Mouse (Mus musculus) cerebellum, postnatal 4 days (tissue): ENCODE results near the gene Adam33.
"Not testable (repeated sequence)": the region's sequence is repeated elsewhere in the genome, so short reads cannot be mapped to it uniquely, and the experiment has no call there.

Experiments used
- DNase-seq, 2 experiments: peaks; one replicate each; pipeline ENCODE4 v3.0.0; 2022; ENCODE audit warnings: low spot score in 2 of 2, mixed read lengths in 1 of 2

Gene Adam33

DNA sequence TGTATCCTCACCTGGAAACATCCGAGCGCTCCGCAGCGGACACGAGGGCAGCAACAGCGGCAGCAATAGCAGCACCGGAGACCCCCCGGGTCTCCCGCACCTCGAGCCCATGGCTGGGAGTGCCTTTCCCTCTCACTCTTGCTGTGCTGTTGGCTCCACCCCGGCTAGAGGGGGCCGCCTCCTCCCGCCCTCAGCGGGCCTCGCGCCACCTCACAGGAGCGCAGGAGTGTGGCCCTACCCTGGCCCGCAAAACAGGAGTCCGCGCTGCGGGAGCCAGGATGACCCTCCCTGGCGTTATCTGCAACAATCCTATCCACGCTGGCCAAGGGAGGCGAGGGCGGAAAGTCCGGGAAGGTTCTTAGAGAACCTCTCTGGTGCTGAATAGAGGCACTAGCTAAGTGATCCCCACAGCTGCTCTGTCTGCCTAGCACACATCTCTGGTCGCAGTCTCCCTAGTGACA, at the start of gene Adam33:
Adam33 (minus strand) TSS at position 411 of the 461 bp plus-strand sequence.
- DNase-seq = no peak

- DNase-seq = no peak
These were observed 42.4 kb upstream of the Adam33 start for GRCm38 (mm10) chr2:131105989-131106388.

GRCm38 (mm10) chr2:131105061-131105460, 41.4 kb upstream of the Adam33 start:
- not testable (repeated sequence) for DNase-seq

DNA sequence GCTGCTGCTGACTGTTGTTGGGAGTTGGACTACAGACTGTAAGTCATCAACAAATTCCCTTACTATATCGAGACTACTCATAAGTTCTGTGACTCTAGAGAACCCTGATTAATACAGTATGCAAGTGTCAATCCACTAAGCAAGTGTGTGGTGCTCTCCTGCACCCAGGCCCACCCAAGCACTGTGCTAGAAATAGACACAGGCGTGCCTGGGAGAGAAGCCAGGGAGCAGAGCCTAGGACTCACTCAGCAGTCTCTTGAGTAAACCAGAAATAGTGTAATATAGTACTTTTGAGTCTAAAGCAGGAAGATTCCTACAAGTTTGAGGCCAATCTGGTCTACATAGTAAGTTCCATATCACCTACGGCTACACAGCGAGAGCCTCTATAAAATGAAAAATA, 40.4 kb upstream of the Adam33 start:
- no peak for DNase-seq

- no peak for DNase-seq
These were observed 37.9 kb upstream of the Adam33 start for GRCm38 (mm10) chr2:131101530-131101929.

DNA sequence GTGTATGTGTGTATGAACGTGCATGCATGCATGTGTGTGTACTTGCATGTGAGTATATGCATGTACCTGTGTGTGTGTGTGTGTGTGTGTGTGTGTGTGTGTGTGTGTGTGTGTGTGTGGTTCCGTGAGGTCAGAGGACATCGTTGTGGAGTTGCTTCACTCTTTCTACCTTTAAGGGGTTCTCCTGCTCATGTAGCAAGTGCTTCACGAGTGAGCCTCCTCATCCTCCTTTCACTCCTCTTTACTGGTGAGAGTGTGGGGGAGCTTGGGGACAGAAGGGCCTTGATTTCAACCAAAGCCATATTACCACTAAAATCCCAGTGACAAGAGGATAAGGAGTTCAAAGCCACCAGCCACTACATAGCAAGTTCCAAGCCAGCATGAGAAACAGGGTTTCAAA, 33.5 kb upstream of the Adam33 start:
- no peak for DNase-seq

GRCm38 (mm10) chr2:131096101-131096795, 32.6 kb upstream of the Adam33 start:
- DNase-seq = no peak

DNA sequence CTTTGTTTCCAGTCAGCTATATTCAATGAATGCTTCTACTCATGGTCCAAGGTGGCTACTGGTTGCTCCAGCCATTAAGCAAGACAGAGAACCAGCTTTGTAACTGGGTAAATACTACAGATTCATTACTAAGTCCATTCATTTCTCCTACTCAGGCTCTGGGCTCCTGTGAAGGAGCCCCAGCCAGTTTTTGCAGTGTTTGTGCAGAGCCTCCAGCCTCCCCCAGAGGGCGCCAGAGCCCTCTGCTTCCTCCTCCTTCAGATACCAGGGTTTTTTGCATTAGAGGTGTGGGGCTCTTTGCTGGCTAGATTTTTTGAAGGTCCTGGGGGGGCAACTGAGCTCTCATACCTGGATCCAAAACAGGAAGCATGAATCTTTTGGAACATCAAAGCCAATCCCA, 31.2 kb upstream of the Adam33 start:
- DNase-seq = peak; percentile 54 to 77

DNA sequence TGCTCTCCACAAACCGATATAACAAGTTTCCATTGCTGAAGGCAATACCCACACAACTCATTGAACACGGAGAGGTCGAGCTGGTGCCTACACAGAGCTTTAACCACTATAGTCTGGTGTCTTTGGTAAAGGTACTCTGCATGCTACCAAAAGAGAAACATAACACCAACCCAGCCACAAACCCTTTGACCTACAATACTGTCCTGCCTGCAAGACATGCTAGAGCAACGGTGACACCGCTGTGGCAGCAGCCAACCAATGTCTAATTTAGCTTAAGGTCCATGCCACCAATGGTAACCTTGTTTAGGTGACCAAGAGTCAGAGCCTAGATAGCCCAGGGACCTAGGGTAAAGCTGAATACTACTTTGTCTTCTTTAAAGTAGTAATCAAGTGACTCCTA, 30.0 kb upstream of the Adam33 start:
- DNase-seq = no peak

- no peak for DNase-seq
These were observed 27.2 kb upstream of the Adam33 start for GRCm38 (mm10) chr2:131090852-131091251.

GRCm38 (mm10) chr2:131089634-131090033, 26.0 kb upstream of the Adam33 start:
- no peak for DNase-seq

DNA sequence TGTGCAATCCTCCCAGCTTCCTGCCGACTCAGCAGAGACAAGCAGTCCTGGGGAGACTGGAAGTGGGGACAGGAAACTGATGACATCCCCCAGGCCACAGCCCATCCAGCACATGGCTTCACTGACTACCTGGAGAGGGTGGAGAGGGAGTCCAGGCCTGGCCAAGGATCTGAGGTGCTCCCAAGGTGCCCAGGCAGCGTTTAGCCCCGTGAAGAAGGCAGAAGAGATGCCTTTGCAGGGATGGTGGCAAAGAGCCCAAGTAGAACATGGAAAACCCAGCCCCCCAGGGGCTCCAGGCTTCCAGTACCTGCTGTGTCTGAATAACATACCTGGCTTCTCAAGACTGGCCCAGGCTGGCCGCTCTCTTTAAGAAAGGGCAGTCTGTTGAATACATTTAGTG, 25.0 kb upstream of the Adam33 start:
- no peak for DNase-seq

DNA sequence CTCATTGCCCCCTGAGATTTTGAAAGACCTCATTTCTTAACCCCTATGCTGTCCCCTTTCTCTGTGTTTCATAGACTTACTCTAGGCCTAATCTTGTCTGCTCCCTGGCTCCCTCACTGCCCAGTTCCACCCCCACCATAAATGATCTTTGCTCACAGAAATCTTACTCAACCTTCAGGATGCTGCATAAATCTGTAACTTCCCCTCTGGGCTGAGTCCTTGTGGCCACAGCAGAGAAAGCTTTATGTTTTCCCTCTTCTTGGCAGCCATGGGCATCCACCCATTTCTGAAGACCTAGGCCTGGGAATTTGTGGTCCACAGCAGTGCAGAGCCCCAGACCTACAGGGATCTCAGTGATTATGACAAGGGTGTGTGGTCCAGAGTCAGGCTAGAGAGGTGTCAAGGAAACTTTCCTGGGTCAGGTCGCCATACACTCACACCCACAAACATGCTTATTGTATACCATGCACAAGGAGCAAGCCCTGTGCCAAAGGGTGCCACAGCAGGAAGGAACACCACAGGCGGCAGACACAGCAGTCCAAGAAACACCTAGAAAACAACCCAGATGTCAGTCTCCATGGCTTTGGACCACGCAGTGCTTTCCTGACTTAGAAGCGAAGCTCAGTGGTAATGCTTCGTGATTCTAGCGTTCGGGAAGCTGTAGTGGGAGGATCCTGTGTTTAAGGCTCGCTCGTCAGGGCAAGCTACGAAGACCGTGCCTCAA, 23.2 kb upstream of the Adam33 start, which contains the start of gene Siglec1:
Siglec1 (minus strand) TSS at position 99 of the 724 bp plus-strand sequence.
- DNase-seq = no peak

- no peak for DNase-seq
These were observed 20.6 kb upstream of the Adam33 start for GRCm38 (mm10) chr2:131084206-131084605.

DNA sequence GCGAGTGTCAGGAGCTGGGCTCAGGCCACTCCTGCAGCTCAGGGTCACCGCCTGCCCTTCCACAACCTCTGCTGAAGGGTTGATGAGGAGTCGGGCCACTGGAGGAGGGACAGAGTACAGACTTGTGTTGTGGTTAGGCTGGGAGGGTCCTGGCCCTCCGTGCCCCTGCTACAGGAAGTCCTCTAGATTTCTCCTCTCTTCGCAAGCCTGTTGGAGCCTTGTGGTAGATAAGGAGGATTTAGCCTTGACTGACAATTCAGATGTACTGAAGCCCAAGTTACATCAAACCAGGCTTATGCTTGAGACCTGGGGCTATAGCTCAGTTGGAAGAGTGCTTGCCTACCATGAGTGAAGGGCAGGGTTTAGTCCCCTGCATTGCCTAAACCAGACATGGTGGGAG, 16.9 kb upstream of the Adam33 start:
- no peak for DNase-seq

DNA sequence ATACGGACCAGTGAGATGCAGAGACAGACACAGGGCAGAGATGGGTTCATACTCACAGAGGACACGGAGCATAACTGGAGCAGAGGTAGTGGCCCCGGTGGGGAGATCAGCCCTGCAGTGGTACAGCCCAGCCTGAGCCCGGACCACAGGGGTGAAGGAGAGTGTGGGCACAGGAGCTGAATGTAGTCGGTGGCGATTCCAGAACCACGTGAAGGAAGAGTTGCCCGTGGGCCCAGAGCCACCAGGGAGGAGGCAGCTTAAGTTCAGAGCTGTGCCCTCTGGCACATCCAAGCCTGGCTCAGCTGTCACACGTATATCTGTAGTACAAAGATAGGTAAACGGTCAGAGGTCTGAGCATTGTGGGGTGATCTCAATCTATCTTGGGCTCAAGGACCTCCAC, 8.9 kb upstream of the Adam33 start:
- DNase-seq = no peak

GRCm38 (mm10) chr2:131067481-131067880, 3.9 kb upstream of the Adam33 start:
- no peak for DNase-seq

DNA sequence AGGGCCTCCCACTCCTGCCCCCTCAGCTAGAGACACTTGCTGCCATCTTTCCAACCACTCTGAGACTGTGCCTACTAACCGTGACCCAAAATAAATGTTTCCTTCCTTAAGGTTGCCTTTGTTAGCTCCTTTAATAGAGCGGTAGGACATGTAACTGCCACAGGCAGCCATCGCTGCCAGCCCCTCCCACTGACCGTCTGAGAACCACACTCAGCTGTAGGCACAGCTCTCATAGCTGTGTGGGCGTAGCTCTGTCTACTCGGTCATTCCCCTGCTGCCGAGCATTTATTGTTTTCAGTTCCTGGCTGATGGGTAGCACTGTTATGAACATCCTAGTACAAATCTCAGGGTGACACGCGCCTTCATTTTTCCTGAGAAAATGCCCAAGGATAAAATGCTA, 2.7 kb upstream of the Adam33 start:
- DNase-seq = no peak

GRCm38 (mm10) chr2:131061607-131062006, 2.0 kb downstream of the Adam33 start:
- no peak for DNase-seq

GRCm38 (mm10) chr2:131060784-131061183, 2.8 kb downstream of the Adam33 start:
- no peak for DNase-seq

GRCm38 (mm10) chr2:131059781-131060540, 3.7 kb downstream of the Adam33 start:
- no peak for DNase-seq

GRCm38 (mm10) chr2:131059377-131059776, 4.2 kb downstream of the Adam33 start:
- no peak for DNase-seq
